In genomic region chr9:30940328-30940727, GRCm38 (mm10) we compare ENCODE assay signal across 8 mouse cellular contexts. TPM values are rescaled to one million over a fixed set of nuclear protein-coding genes. Genes with fewer than 3 reads are reported as not detected.
DNase-seq lines count a peak whose midpoint lies in the region; ATAC-seq and TF ChIP-seq lines count a peak whose summit lies in the region.

No protein-coding gene starts in this region.

- peaks cover 41% of the 10 kb centered on the region for H3K27me3 ChIP-seq in embryonic facial prominence, embryonic 11.5 days (ENCODE audit: control insufficient read depth, insufficient read depth, low read length)
- H3K27me3 ChIP-seq in heart, embryonic 10.5 days (ENCODE audit: insufficient read depth, poor library complexity, severe bottlenecking): peaks cover 55% of the 10 kb centered on the region
- H3K27me3 ChIP-seq in lung, embryonic 14.5 days (ENCODE audit: insufficient read depth, low read length): peaks cover 53% of the 10 kb centered on the region

- in situ Hi-C loops in ES-E14 (cut with MboI; ENCODE audit: low sequenced_read_pairs in 2 of 2, unreplicated experiment in 2 of 2): loop anchor here (5.0 to 10.0 kb wide), 3 partner anchors 147 to 466 kb away; no protein-coding TSS in a partner anchor

- H3K9me3 ChIP-seq in ES-E14 (ENCODE audit: control insufficient read depth, insufficient read depth, low read depth, low read length): no peaks in the 10 kb centered on the region
- H3K9me3 ChIP-seq in embryonic facial prominence, embryonic 11.5 days (replicated peaks; ENCODE audit: control insufficient read depth, low read length): no peaks in the 10 kb centered on the region
- no peaks in the 10 kb centered on the region for H3K9me3 ChIP-seq in heart, embryonic 10.5 days
- no peaks in the 10 kb centered on the region for H3K9me3 ChIP-seq in lung, embryonic 14.5 days (ENCODE audit: low read depth, low read length)

- no peak overlapping the region for H3K4me2 ChIP-seq in embryonic facial prominence, embryonic 11.5 days (ENCODE audit: low read depth, low read length)
- no peak overlapping the region for H3K4me2 ChIP-seq in lung, embryonic 14.5 days

- no peak overlapping the region for H3K4me3 ChIP-seq in ES-E14 (ENCODE audit: insufficient read depth in 1 of 2, low read depth in 1 of 2, low read length in 2 of 2, poor library complexity in 1 of 2, severe bottlenecking in 1 of 2)
- H3K4me3 ChIP-seq in embryonic facial prominence, embryonic 11.5 days (ENCODE audit: low read depth, low read length): no peak overlapping the region
- H3K4me3 ChIP-seq in heart, embryonic 10.5 days: no peak overlapping the region
- H3K4me3 ChIP-seq in lung, embryonic 14.5 days (ENCODE audit: low read depth, low read length): no peak overlapping the region

- TF ChIP-seq CTCF in lung, embryonic 14.5 days (IDR thresholded peaks at IDR 0.05; ENCODE audit: low read depth): peak; percentile 99

- no peak overlapping the region for H3K9ac ChIP-seq in ES-E14 (ENCODE audit: insufficient read depth, low read depth, low read length, poor library complexity, severe bottlenecking)
- H3K9ac ChIP-seq in embryonic facial prominence, embryonic 11.5 days (replicated peaks; ENCODE audit: low read length): no peak overlapping the region
- H3K9ac ChIP-seq in lung, embryonic 14.5 days: no peak overlapping the region

- 6% methylated on average over 6 of the region's 6 CpGs for WGBS in embryonic facial prominence, embryonic 11.5 days
- 7% methylated on average over 6 of the region's 6 CpGs for WGBS in heart, embryonic 10.5 days
- WGBS in large intestine, adult 2 months: 2% methylated on average over 6 of the region's 6 CpGs
- WGBS in lung, embryonic 14.5 days: 7% methylated on average over 6 of the region's 6 CpGs

- no peaks in the 10 kb centered on the region for H3K36me3 ChIP-seq in ES-E14 (ENCODE audit: control insufficient read depth, insufficient read depth, low read length, poor library complexity, severe bottlenecking)
- no peaks in the 10 kb centered on the region for H3K36me3 ChIP-seq in embryonic facial prominence, embryonic 11.5 days (replicated peaks; ENCODE audit: control insufficient read depth, insufficient read depth, low read depth, low read length)
- H3K36me3 ChIP-seq in heart, embryonic 10.5 days: no peaks in the 10 kb centered on the region
- no peaks in the 10 kb centered on the region for H3K36me3 ChIP-seq in lung, embryonic 14.5 days (ENCODE audit: insufficient read depth)

- DNase-seq in ES-E14 (ENCODE audit: low read depth, low spot score): peak; percentile 92
- DNase-seq in adrenal gland, postnatal 25 days: peak; percentile 84
- DNase-seq in embryonic facial prominence, embryonic 11.5 days (ENCODE audit: low spot score): peak; percentile 96
- peak; percentile 91 for DNase-seq in heart, embryonic 10.5 days (ENCODE audit: low spot score)
- DNase-seq in large intestine, adult 2 months (ENCODE audit: low read depth, low spot score): peak; percentile 67
- DNase-seq in lung, embryonic 14.5 days: peak; percentile 96
- DNase-seq in right cerebral cortex, adult 18-20 months: peak; percentile 86
- peak; percentile 79 for DNase-seq in urinary bladder, postnatal 25 days (ENCODE audit: low spot score)

- ATAC-seq in embryonic facial prominence, embryonic 11.5 days (replicated peaks; ENCODE audit: insufficient number of reproducible peaks, low FRiP score, low TSS enrichment, low read depth): no peak
- peak; percentile 52; the same call in 1 of the 2 replicates for ATAC-seq in lung, embryonic 14.5 days (ENCODE audit: insufficient read depth)

- H3K27ac ChIP-seq in ES-E14 (ENCODE audit: insufficient read depth, low read depth, low read length, poor library complexity, severe bottlenecking): no peak overlapping the region
- H3K27ac ChIP-seq in embryonic facial prominence, embryonic 11.5 days (replicated peaks; ENCODE audit: low read depth, low read length): no peak overlapping the region
- H3K27ac ChIP-seq in heart, embryonic 10.5 days: no peak overlapping the region
- no peak overlapping the region for H3K27ac ChIP-seq in lung, embryonic 14.5 days (ENCODE audit: low read depth)

- peaks cover 0 to 7% of the 10 kb centered on the region in 2 experiments; a peak in 1 of 4 replicates for H3K4me1 ChIP-seq in ES-E14 (ENCODE audit: control insufficient read depth in 2 of 2, insufficient read depth in 2 of 2, low read length in 2 of 2, poor library complexity in 1 of 2)
- H3K4me1 ChIP-seq in embryonic facial prominence, embryonic 11.5 days (ENCODE audit: control insufficient read depth, insufficient read depth, low read length): peaks cover 2% of the 10 kb centered on the region; the same call in 1 of the 2 replicates
- H3K4me1 ChIP-seq in heart, embryonic 10.5 days: peaks cover 18% of the 10 kb centered on the region
- H3K4me1 ChIP-seq in lung, embryonic 14.5 days (ENCODE audit: insufficient read depth): no peaks in the 10 kb centered on the region

TF ChIP-seq in ES-E14, 5 proteins besides CTCF, POLR2A, EP300 and RAD21:
- TF ChIP-seq MAFK (IDR thresholded peaks at IDR 0.05; ENCODE audit: insufficient read depth, low read depth, low read length): no peak
- no peak for TF ChIP-seq HCFC1 (IDR thresholded peaks at IDR 0.05; ENCODE audit: borderline replicate concordance, insufficient read depth, low read length)
- no peak for TF ChIP-seq CHD2 (IDR thresholded peaks at IDR 0.05; ENCODE audit: low read depth, low read length)
- TF ChIP-seq ZC3H11A (IDR thresholded peaks at IDR 0.05; ENCODE audit: borderline replicate concordance, low read depth, low read length): peak; percentile 99
- TF ChIP-seq ZNF384 (IDR thresholded peaks at IDR 0.05; ENCODE audit: low read depth, low read length): no peak

RNA-seq across cellular contexts. Expression of gene Adamts8, which starts 2.0 kb away (rescaled TPM):
- 5.4 and 5.9 TPM in 2 replicates for total RNA-seq in ES-E14 (2012; rRNA removed)
- total RNA-seq in adrenal gland, postnatal 25 days (2021): 0.43 TPM in 1 of 2 replicates, not detected in the other
- polyA plus RNA-seq in embryonic facial prominence, embryonic 11.5 days (2014; fragmentation: Nextera tagmentation; extraction: Ambion mirVana): 0.59 and 0.64 TPM in 2 replicates
- polyA plus RNA-seq in heart, embryonic 10.5 days (2016; fragmentation: Nextera tagmentation; extraction: Ambion mirVana): 1.3 and 2.7 TPM in 2 replicates
- polyA plus RNA-seq in large intestine, adult 2 months (2012; rRNA removed): 1.1 and 1.2 TPM in 2 replicates
- 2.0 and 3.1 TPM in 2 replicates for polyA plus RNA-seq in lung, embryonic 14.5 days (2014; fragmentation: Nextera tagmentation; extraction: Ambion mirVana)

RNA-seq across cellular contexts. Expression of gene Adamts15, which starts 18.1 kb away (rescaled TPM):
- total RNA-seq in ES-E14 (2012; rRNA removed): 2.0 and 2.4 TPM in 2 replicates
- total RNA-seq in adrenal gland, postnatal 25 days (2021): 4.6 and 5.7 TPM in 2 replicates
- polyA plus RNA-seq in embryonic facial prominence, embryonic 11.5 days (2014; fragmentation: Nextera tagmentation; extraction: Ambion mirVana): 7.5 and 7.6 TPM in 2 replicates
- 6.4 and 7.9 TPM in 2 replicates for polyA plus RNA-seq in heart, embryonic 10.5 days (2016; fragmentation: Nextera tagmentation; extraction: Ambion mirVana)
- polyA plus RNA-seq in large intestine, adult 2 months (2012; rRNA removed): 4.8 and 8.5 TPM in 2 replicates
- polyA plus RNA-seq in lung, embryonic 14.5 days (2014; fragmentation: Nextera tagmentation; extraction: Ambion mirVana): 6.2 and 6.4 TPM in 2 replicates
